Mouse (Mus musculus) lung, postnatal 0 days (tissue): ENCODE measurements around the gene Gbp9.

Experiments
- CTCF ChIP-seq: IDR thresholded peaks from 2 replicates; pipeline ENCODE4 v1.5.1; 2016; ENCODE audit warnings: antibody characterized with exemption, mild to moderate bottlenecking
- EP300 ChIP-seq: IDR thresholded peaks from 2 replicates; pipeline ENCODE4 v1.6.1; 2016; ENCODE audit warnings: antibody characterized with exemption, mild to moderate bottlenecking, control low read depth

GRCm38 (mm10) chr5:105154049-105154448 lies 14.7 kb upstream of the Gbp9 start:
- TF ChIP-seq CTCF (no peak), EP300 (no peak)
